Mouse (Mus musculus): ENCODE results near the gene Gm49711.

- TF ChIP-seq POLR2A (IDR thresholded peaks at IDR 0.05; ENCODE audit: insufficient read length, low read depth) (no peak), USF1 (IDR thresholded peaks at IDR 0.05; ENCODE audit: low read depth) (no peak)
Observed at GRCm38 (mm10) chr16:92076797-92077196, 18.7 kb downstream of the Gm49711 start.

Measured in myocyte (in vitro differentiated cells).